Mouse (Mus musculus) 416B (cell line): ENCODE results near the gene Glce.

ENCODE experiments used
- DNase-seq: peaks from one replicate; pipeline ENCODE4 v3.0.0; 2011; ENCODE audit warnings: low read depth

Gene Glce

GRCm38 (mm10) chr9:62028072-62028471 is 94.4 kb downstream of the Glce start:
- DNase-seq = no peak

- DNase-seq = no peak
These were observed 95.9 kb downstream of the Glce start, which contains the start of gene Paqr5 for GRCm38 (mm10) chr9:62026600-62026999. Gene Paqr5 (minus strand): TSS chr9:62026856.

GRCm38 (mm10) chr9:62025056-62025455 is 97.4 kb downstream of the Glce start:
- DNase-seq = no peak

GRCm38 (mm10) chr9:62023879-62024278 is 98.6 kb downstream of the Glce start:
- no peak for DNase-seq

- no peak for DNase-seq
These were observed 99.3 kb downstream of the Glce start for GRCm38 (mm10) chr9:62022961-62023680.

- DNase-seq = peak; percentile 86
These were observed 100.8 kb downstream of the Glce start for GRCm38 (mm10) chr9:62021583-62022120.

GRCm38 (mm10) chr9:62020259-62020658 is 102.2 kb downstream of the Glce start:
- DNase-seq = peak; percentile 99

GRCm38 (mm10) chr9:62018229-62019093 is 104.0 kb downstream of the Glce start:
- DNase-seq = no peak

GRCm38 (mm10) chr9:62017329-62017728 is 105.1 kb downstream of the Glce start:
- DNase-seq = no peak

GRCm38 (mm10) chr9:62015504-62015903 is 107.0 kb downstream of the Glce start:
- no peak for DNase-seq

GRCm38 (mm10) chr9:62013316-62014097 is 108.9 kb downstream of the Glce start:
- DNase-seq = peak; percentile 33

- DNase-seq = no peak
These were observed 114.1 kb downstream of the Glce start for GRCm38 (mm10) chr9:62008360-62008759.
